Mouse (Mus musculus) CH12.LX (cell line): Measurements from ENCODE around the gene Best2. TPM values are rescaled to one million over a fixed set of nuclear protein-coding genes. Genes with fewer than 3 reads are reported as not detected.

Experiments used
- DNase-seq: peaks from one replicate; pipeline ENCODE4 v3.0.0-alpha.2; 2013; ENCODE audit errors: extremely low read depth
- H3K27ac ChIP-seq: 2 replicates; pipeline ENCODE4 v1.5.1; 2012; ENCODE audit warnings: low read depth, mild to moderate bottlenecking, control low read depth, moderate library complexity; ENCODE audit not compliant: insufficient read depth
- H3K27me3 ChIP-seq: replicated peaks from 2 replicates; pipeline ENCODE3; 2012; ENCODE audit warnings: inconsistent platforms
- H3K36me3 ChIP-seq, 2 experiments: replicated peaks in 1 of 2; 2 replicates each; pipeline versions ENCODE3 to v1.6.1; 2012; ENCODE audit warnings: inconsistent platforms in 1 of 2, low read length in 1 of 2, mild to moderate bottlenecking in 1 of 2, mixed read lengths in 1 of 2, moderate library complexity in 1 of 2; ENCODE audit not compliant: control insufficient read depth in 1 of 2, insufficient read depth in 1 of 2
- H3K4me1 ChIP-seq, 2 experiments: 2 replicates each; pipeline ENCODE4 v1.6.1; 2012; ENCODE audit warnings: inconsistent platforms in 1 of 2, moderate library complexity in 1 of 2; ENCODE audit not compliant: insufficient read depth in 2 of 2, control insufficient read depth in 1 of 2
- H3K4me2 ChIP-seq: 2 replicates; pipeline ENCODE4 v1.6.1; 2012; ENCODE audit warnings: low read depth, mild to moderate bottlenecking, control low read depth; ENCODE audit not compliant: poor library complexity, insufficient read depth, severe bottlenecking
- H3K4me3 ChIP-seq, 3 experiments: fragments of 150-350 bp in 1 of 3; sonication (generic) in 1 of 3; replicated peaks in 1 of 3; 2 replicates each; pipeline versions ENCODE3 to v1.5.1; 2011 to 2012; ENCODE audit warnings: low read depth in 2 of 3, low read length in 2 of 3, mild to moderate bottlenecking in 2 of 3, moderate library complexity in 2 of 3, control low read depth in 1 of 3, improper control_type of control experiment in 1 of 3, inconsistent platforms in 1 of 3, mixed read lengths in 1 of 3; ENCODE audit not compliant: poor library complexity in 1 of 3
- H3K79me2 ChIP-seq: replicated peaks from 2 replicates; pipeline ENCODE4 v1.6.1; 2012; ENCODE audit warnings: mild to moderate bottlenecking, moderate library complexity; ENCODE audit not compliant: control insufficient read depth, poor library complexity, insufficient read depth, severe bottlenecking; ENCODE audit errors: extremely low read depth
- H3K9ac ChIP-seq: 2 replicates; pipeline ENCODE4 v1.6.1; 2012; ENCODE audit warnings: low read depth, mild to moderate bottlenecking, control low read depth, moderate library complexity; ENCODE audit not compliant: insufficient read depth
- H3K9me3 ChIP-seq: replicated peaks from 2 replicates; pipeline ENCODE3; 2012; ENCODE audit warnings: low read length, inconsistent platforms, mixed read lengths
- BHLHE40 ChIP-seq: IDR thresholded peaks from 2 replicates; pipeline ENCODE4 v1.6.1; 2011; ENCODE audit warnings: mild to moderate bottlenecking, low read depth, low read length, improper control_type of control experiment
- CHD1 ChIP-seq: IDR thresholded peaks from 2 replicates; pipeline ENCODE4 v1.6.1; 2012; ENCODE audit warnings: low read depth, low read length, improper control_type of control experiment, inconsistent platforms
- CHD2 ChIP-seq: IDR thresholded peaks from 2 replicates; pipeline ENCODE4 v1.6.1; 2011; ENCODE audit warnings: low read length, improper control_type of control experiment
- CTCF ChIP-seq, 2 experiments: IDR thresholded peaks in 1 of 2; conservative IDR thresholded peaks in 1 of 2; 2 replicates each; pipeline ENCODE4 v1.5.1; 2011 to 2012; ENCODE audit warnings: low read depth in 2 of 2, low read length in 2 of 2, improper control_type of control experiment in 1 of 2, inconsistent platforms in 1 of 2, mild to moderate bottlenecking in 1 of 2, moderate library complexity in 1 of 2
- ELF1 ChIP-seq: IDR thresholded peaks from 2 replicates; pipeline ENCODE4 v1.6.1; 2014; ENCODE audit warnings: low read depth, mild to moderate bottlenecking, inconsistent platforms, low read length, improper control_type of control experiment
- ETS1 ChIP-seq: conservative IDR thresholded peaks from 2 replicates; pipeline ENCODE4 v1.6.1; 2012; ENCODE audit warnings: low read depth, mild to moderate bottlenecking, inconsistent platforms, low read length, improper control_type of control experiment, moderate library complexity
- GABPA ChIP-seq: IDR thresholded peaks from 2 replicates; pipeline ENCODE4 v1.6.1; 2012; ENCODE audit warnings: low read depth, low read length, improper control_type of control experiment, inconsistent platforms; ENCODE audit not compliant: insufficient replicate concordance
- HCFC1 ChIP-seq: IDR thresholded peaks from 2 replicates; pipeline ENCODE4 v1.6.1; 2012; ENCODE audit warnings: low read depth, mild to moderate bottlenecking, inconsistent platforms, low read length, improper control_type of control experiment
- IRF4 ChIP-seq: IDR thresholded peaks from 2 replicates; pipeline ENCODE4 v1.6.1; 2014; ENCODE audit warnings: low read depth, mild to moderate bottlenecking, inconsistent platforms, low read length, improper control_type of control experiment
- JUND ChIP-seq: conservative IDR thresholded peaks from 2 replicates; pipeline ENCODE4 v1.6.1; 2011; ENCODE audit warnings: low read depth, low read length, improper control_type of control experiment
- KAT2A ChIP-seq: IDR thresholded peaks from 2 replicates; pipeline ENCODE4 v1.6.1; 2012; ENCODE audit warnings: low read length, improper control_type of control experiment, inconsistent platforms; ENCODE audit not compliant: insufficient replicate concordance
- MAFK ChIP-seq: IDR thresholded peaks from 2 replicates; pipeline ENCODE4 v1.6.1; 2011; ENCODE audit warnings: low read length, improper control_type of control experiment; ENCODE audit not compliant: insufficient replicate concordance
- MAX ChIP-seq: IDR thresholded peaks from 2 replicates; pipeline ENCODE4 v1.6.1; 2011; ENCODE audit warnings: low read length, improper control_type of control experiment
- MAZ ChIP-seq: IDR thresholded peaks from 2 replicates; pipeline ENCODE4 v1.6.1; 2012; ENCODE audit warnings: low read depth, mild to moderate bottlenecking, inconsistent platforms, low read length, improper control_type of control experiment, moderate library complexity
- MEF2A ChIP-seq: IDR thresholded peaks from 2 replicates; pipeline ENCODE4 v1.6.1; 2014; ENCODE audit warnings: low read depth, mild to moderate bottlenecking, inconsistent platforms, low read length, improper control_type of control experiment, borderline replicate concordance
- NELFE ChIP-seq: IDR thresholded peaks from 2 replicates; pipeline ENCODE4 v1.6.1; 2011; ENCODE audit warnings: low read depth, low read length, improper control_type of control experiment
- NRF1 ChIP-seq: IDR thresholded peaks from 2 replicates; pipeline ENCODE4 v1.6.1; 2014; ENCODE audit warnings: low read depth, mild to moderate bottlenecking, inconsistent platforms, low read length, improper control_type of control experiment, moderate library complexity
- PAX5 ChIP-seq: IDR thresholded peaks from 2 replicates; pipeline ENCODE4 v1.6.1; 2012; ENCODE audit warnings: low read length, inconsistent platforms, mixed read lengths
- POLR2A ChIP-seq: IDR thresholded peaks from 2 replicates; pipeline ENCODE4 v1.6.1; 2011; ENCODE audit warnings: low read depth, mild to moderate bottlenecking, improper control_type of control experiment, low read length
- POLR2AphosphoS2 ChIP-seq: IDR thresholded peaks from 2 replicates; pipeline ENCODE4 v1.6.1; 2011; ENCODE audit warnings: low read depth, low read length, improper control_type of control experiment
- RAD21 ChIP-seq: IDR thresholded peaks from 2 replicates; pipeline ENCODE4 v1.6.1; 2011; ENCODE audit warnings: low read depth, mild to moderate bottlenecking, low read length, improper control_type of control experiment, moderate library complexity
- RCOR1 ChIP-seq: conservative IDR thresholded peaks from 2 replicates; pipeline ENCODE4 v1.6.1; 2012; ENCODE audit warnings: low read depth, mild to moderate bottlenecking, inconsistent platforms, low read length, improper control_type of control experiment
- SIN3A ChIP-seq: IDR thresholded peaks from 2 replicates; pipeline ENCODE4 v1.6.1; 2012; ENCODE audit warnings: low read length, improper control_type of control experiment, inconsistent platforms
- TBP ChIP-seq: conservative IDR thresholded peaks from 2 replicates; pipeline ENCODE4 v1.6.1; 2011; ENCODE audit warnings: low read depth, low read length, improper control_type of control experiment
- TCF12 ChIP-seq: IDR thresholded peaks from 2 replicates; pipeline ENCODE4 v1.6.1; 2014; ENCODE audit warnings: low read depth, mild to moderate bottlenecking, inconsistent platforms, low read length, improper control_type of control experiment
- UBTF ChIP-seq: IDR thresholded peaks from 2 replicates; pipeline ENCODE4 v1.6.1; 2012; ENCODE audit warnings: low read depth, mild to moderate bottlenecking, inconsistent platforms, low read length, improper control_type of control experiment, moderate library complexity
- USF1 ChIP-seq: IDR thresholded peaks from 2 replicates; pipeline ENCODE4 v1.6.1; 2014; ENCODE audit warnings: low read depth, mild to moderate bottlenecking, inconsistent platforms, low read length, improper control_type of control experiment
- USF2 ChIP-seq: conservative IDR thresholded peaks from 2 replicates; pipeline ENCODE4 v1.6.1; 2011; ENCODE audit warnings: low read depth, low read length, improper control_type of control experiment
- ZC3H11A ChIP-seq: IDR thresholded peaks from 2 replicates; pipeline ENCODE4 v1.6.1; 2012; ENCODE audit warnings: low read depth, mild to moderate bottlenecking, inconsistent platforms, low read length, improper control_type of control experiment
- ZKSCAN1 ChIP-seq: IDR thresholded peaks from 2 replicates; pipeline ENCODE4 v1.6.1; 2012; ENCODE audit warnings: low read depth, inconsistent platforms, low read length, improper control_type of control experiment, borderline replicate concordance
- ZMIZ1 ChIP-seq: IDR thresholded peaks from 2 replicates; pipeline ENCODE4 v1.6.1; 2012; ENCODE audit warnings: low read depth, mild to moderate bottlenecking, inconsistent platforms, low read length, improper control_type of control experiment
- ZNF384 ChIP-seq: IDR thresholded peaks from 2 replicates; pipeline ENCODE4 v1.6.1; 2012; ENCODE audit warnings: low read depth, low read length, improper control_type of control experiment, inconsistent platforms
- dilution Hi-C: fragments of 300-500 bp; cut with MboI; formaldehyde crosslinking; loops from 2 replicates; pipeline ENCODE4 v1.14.3; 2020; ENCODE audit warnings: low sequenced_read_pairs; ENCODE audit not compliant: extremely low pct_unique_long_range_greater_than_20kb, extremely low pct_ligation_motif_present
- in situ Hi-C: fragments of 300-500 bp; cut with MboI; formaldehyde crosslinking; loops from 3 replicates; pipeline ENCODE4 v1.14.3; 2019; ENCODE audit warnings: low sequenced_read_pairs, low pct_ligation_motif_present, low pct_unique_long_range_greater_than_20kb, mixed read lengths
- polyA plus RNA-seq: library from polyadenylated mRNA; unstranded; fragments of >175 nt; gene quantifications from 2 replicates; pipeline ENCODE4 v1.2.1, GENCODE M21; 2012; ENCODE audit warnings: low read depth; ENCODE audit not compliant: insufficient read length
- total RNA-seq, 2 experiments: library from RNA; depleted of rRNA; stranded (reverse); fragments of 300-350 nt in 1 of 2; fragments of >200 nt in 1 of 2; gene quantifications; 2 replicates each; pipeline ENCODE4 v1.2.3; 2012 to 2014

The Best2 gene
- total and polyA plus RNA-seq, 3 experiments: 0.23 TPM; not detected in 2

GRCm38 (mm10) chr8:84978248-84978940, 35.9 kb downstream of the Best2 start, which contains the start of gene Junb (continued):
- TF ChIP-seq CTCF (conservative IDR thresholded peaks at IDR 0.05 in 1 of 2, IDR thresholded peaks at IDR 0.05 in 1 of 2; ENCODE audit: low read depth in 2 of 2, low read length in 2 of 2) (no peak), RAD21 (no peak; the same call in 1 of the 2 replicates), POLR2AphosphoS2 (peak; percentile 100), USF2 (no peak), ETS1 (peak; percentile 92), MAFK (no peak), KAT2A (0 out of 2 replicates have a peak, but pooled peaks have one; percentile 48), POLR2A (peak; percentile 100), MEF2A (peak; percentile 77), ZNF384 (no peak)

DNA sequence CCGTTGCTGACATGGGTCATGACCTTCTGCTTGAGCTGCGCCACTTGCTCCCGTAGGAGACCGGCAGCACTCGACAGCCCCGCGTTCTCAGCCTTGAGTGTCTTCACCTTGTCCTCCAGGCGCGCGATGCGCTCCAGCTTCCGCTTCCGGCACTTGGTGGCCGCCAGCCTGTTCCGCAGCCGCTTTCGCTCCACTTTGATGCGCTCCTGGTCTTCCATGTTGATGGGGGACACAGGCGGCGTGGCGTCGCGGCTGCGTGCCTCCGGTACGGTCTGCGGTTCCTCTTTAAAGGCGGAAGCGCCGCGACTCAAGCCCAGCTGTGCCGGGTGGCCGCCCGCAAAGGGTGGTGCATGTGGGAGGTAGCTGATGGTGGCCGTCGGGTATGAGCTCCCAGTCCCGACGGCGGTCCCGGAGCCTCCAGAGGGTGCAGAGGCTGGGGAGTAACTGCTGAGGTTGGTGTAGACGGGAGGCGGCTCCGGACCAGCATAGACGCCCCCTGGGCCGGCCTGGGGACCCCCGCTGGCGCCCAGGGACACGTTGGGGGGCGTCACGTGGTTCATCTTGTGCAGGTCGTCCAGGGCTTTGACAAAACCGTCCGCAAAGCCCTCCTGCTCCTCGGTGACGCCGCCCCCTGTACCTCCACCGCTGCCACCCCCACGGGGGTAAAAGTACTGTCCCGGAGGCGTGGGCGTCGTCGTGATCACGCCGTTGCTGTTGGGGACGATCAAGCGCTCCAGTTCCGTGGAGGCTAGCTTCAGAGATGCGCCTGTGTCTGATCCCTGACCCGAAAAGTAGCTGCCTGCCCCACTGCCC, 36.7 kb downstream of the Best2 start:
- in situ Hi-C loops: no loop called here
- dilution Hi-C loops: no loop called here
- H3K4me1 ChIP-seq: peaks cover 11 to 36% of the 10 kb centered on the region in 2 experiments
- peak; percentile 71 for DNase-seq
- no peaks in the 10 kb centered on the region for H3K9me3 ChIP-seq
- peaks cover 13 to 20% of the 10 kb centered on the region in 2 experiments for H3K36me3 ChIP-seq
- H3K79me2 ChIP-seq: peaks cover 20% of the 10 kb centered on the region
- H3K4me3 ChIP-seq: peak overlapping the region; percentile 82 to 94 (median 92)
- no peaks in the 10 kb centered on the region for H3K27me3 ChIP-seq
- H3K4me2 ChIP-seq: no peak overlapping the region
- peak overlapping the region; percentile 81 for H3K9ac ChIP-seq
- H3K27ac ChIP-seq: peak overlapping the region; percentile 93
- TF ChIP-seq RAD21 (no peak), UBTF (peak; percentile 70; the same call in 1 of the 2 replicates), ZNF384 (no peak), HCFC1 (no peak; the same call in 1 of the 2 replicates), BHLHE40 (0 out of 2 replicates have a peak, but pooled peaks have one; percentile 16), SIN3A (peak; percentile 48; the same call in 1 of the 2 replicates), ZKSCAN1 (no peak), TBP (no peak), KAT2A (no peak), ZC3H11A (no peak), PAX5 (no peak), ZMIZ1 (no peak; the same call in 1 of the 2 replicates), MAFK (no peak), USF1 (peak; percentile 59), NELFE (no peak), ELF1 (peak; percentile 83), POLR2A (peak; percentile 58; the same call in 1 of the 2 replicates), MAZ (no peak), IRF4 (no peak), ETS1 (no peak), CHD1 (no peak; the same call in 1 of the 2 replicates), GABPA (no peak), MAX (no peak), NRF1 (no peak), POLR2AphosphoS2 (no peak), TCF12 (peak; percentile 45), USF2 (peak; percentile 31; the same call in 1 of the 2 replicates), CHD2 (no peak), RCOR1 (no peak), JUND (no peak), CTCF (conservative IDR thresholded peaks at IDR 0.05 in 1 of 2, IDR thresholded peaks at IDR 0.05 in 1 of 2; ENCODE audit: low read depth in 2 of 2, low read length in 2 of 2) (no peak)
